Mouse (Mus musculus): ENCODE data around the gene Cenpf.

GRCm38 (mm10) chr1:189718600-189718999 is 30.7 kb upstream of the Cenpf start:
- TF ChIP-seq CTCF (IDR thresholded peaks at IDR 0.05; ENCODE audit: low read depth, low read length) (no peak), POLR2A (IDR thresholded peaks at IDR 0.05; ENCODE audit: insufficient read depth, low read length) (no peak), EP300 (IDR thresholded peaks at IDR 0.05; ENCODE audit: insufficient read depth, low read depth, low read length) (no peak)

Data from ES-Bruce4 (cell line).